Mouse (Mus musculus): ENCODE data around the gene Rock2. TPM values are rescaled to one million over a fixed set of nuclear protein-coding genes. Genes with fewer than 3 reads are reported as not detected.

Rock2 gene
- polyA plus RNA-seq, 1 experiment = 3.1 TPM

GRCm38 (mm10) chr12:16948239-16948638 lies 53.5 kb downstream of the Rock2 start:
- no peak for DNase-seq (ENCODE audit: low read depth in 1 of 2, low spot score in 2 of 2)
- 92% methylated on average over 6 of the region's 6 CpGs for WGBS
- no peak overlapping the region for H3K27ac ChIP-seq (ENCODE audit: insufficient read depth, low read length)

GRCm38 (mm10) chr12:16958851-16959250 lies 64.2 kb downstream of the Rock2 start:
- Histone ChIP-seq H3K36me3 (ENCODE audit: control insufficient read depth, insufficient read depth, low read length) (peaks cover 19% of the 10 kb centered on the region), H3K27me3 (ENCODE audit: control insufficient read depth, insufficient read depth, low read length) (no peaks in the 10 kb centered on the region), H3K27ac (ENCODE audit: insufficient read depth, low read length) (no peak overlapping the region), H3K4me1 (ENCODE audit: control insufficient read depth, insufficient read depth, insufficient read length) (no peaks in the 10 kb centered on the region; the same call in 1 of the 2 replicates), H3K4me3 (ENCODE audit: extremely low read depth, insufficient read depth, insufficient read length) (no peak overlapping the region)
- peak in 1 of 2 experiments; percentile 28 for DNase-seq (ENCODE audit: low read depth in 1 of 2, low spot score in 2 of 2)
- TF ChIP-seq POLR2A (IDR thresholded peaks at IDR 0.05; ENCODE audit: low read depth, low read length) = no peak
- no peak for TF ChIP-seq CTCF (IDR thresholded peaks at IDR 0.05; ENCODE audit: extremely low read depth, insufficient read depth, insufficient read length, insufficient replicate concordance)
- WGBS = 84% methylated on average over 1 of the region's 1 CpGs

More at GRCm38 (mm10) chr12:16948239-16948638, 53.5 kb downstream of the Rock2 start:
- no peak for TF ChIP-seq POLR2A (IDR thresholded peaks at IDR 0.05; ENCODE audit: low read depth, low read length)
- no peak for TF ChIP-seq CTCF (IDR thresholded peaks at IDR 0.05; ENCODE audit: extremely low read depth, insufficient read depth, insufficient read length, insufficient replicate concordance)
- H3K27me3 ChIP-seq (ENCODE audit: control insufficient read depth, insufficient read depth, low read length) = no peaks in the 10 kb centered on the region
- H3K4me1 ChIP-seq (ENCODE audit: control insufficient read depth, insufficient read depth, insufficient read length) = no peaks in the 10 kb centered on the region
- peaks cover 5% of the 10 kb centered on the region for H3K36me3 ChIP-seq (ENCODE audit: control insufficient read depth, insufficient read depth, low read length)
- no peak overlapping the region for H3K4me3 ChIP-seq (ENCODE audit: extremely low read depth, insufficient read depth, insufficient read length)

- TF ChIP-seq CTCF (IDR thresholded peaks at IDR 0.05; ENCODE audit: extremely low read depth, insufficient read depth, insufficient read length, insufficient replicate concordance) = no peak
- TF ChIP-seq POLR2A (IDR thresholded peaks at IDR 0.05; ENCODE audit: low read depth, low read length) = no peak
- WGBS = 53% methylated on average over 2 of the region's 2 CpGs
- Histone ChIP-seq H3K27me3 (ENCODE audit: control insufficient read depth, insufficient read depth, low read length) (no peaks in the 10 kb centered on the region), H3K27ac (ENCODE audit: insufficient read depth, low read length) (no peak overlapping the region), H3K4me3 (ENCODE audit: extremely low read depth, insufficient read depth, insufficient read length) (no peak overlapping the region), H3K4me1 (ENCODE audit: control insufficient read depth, insufficient read depth, insufficient read length) (no peaks in the 10 kb centered on the region), H3K36me3 (ENCODE audit: control insufficient read depth, insufficient read depth, low read length) (peaks cover 20% of the 10 kb centered on the region)
- peak; percentile 11 to 17 for DNase-seq (ENCODE audit: low read depth in 1 of 2, low spot score in 2 of 2)
These were observed 68.7 kb downstream of the Rock2 start for GRCm38 (mm10) chr12:16963354-16963753.

- DNase-seq (ENCODE audit: low read depth in 1 of 2, low spot score in 2 of 2) = no peak
- H3K4me1 ChIP-seq (ENCODE audit: control insufficient read depth, insufficient read depth, insufficient read length) = no peaks in the 10 kb centered on the region
- H3K27ac ChIP-seq (ENCODE audit: insufficient read depth, low read length) = no peak overlapping the region
- no peak for TF ChIP-seq POLR2A (IDR thresholded peaks at IDR 0.05; ENCODE audit: low read depth, low read length)
- TF ChIP-seq CTCF (IDR thresholded peaks at IDR 0.05; ENCODE audit: extremely low read depth, insufficient read depth, insufficient read length, insufficient replicate concordance) = no peak
- H3K4me3 ChIP-seq (ENCODE audit: extremely low read depth, insufficient read depth, insufficient read length) = no peak overlapping the region
- WGBS = 97% methylated on average over 2 of the region's 2 CpGs
- H3K36me3 ChIP-seq (ENCODE audit: control insufficient read depth, insufficient read depth, low read length) = peaks cover 21% of the 10 kb centered on the region
- H3K27me3 ChIP-seq (ENCODE audit: control insufficient read depth, insufficient read depth, low read length) = no peaks in the 10 kb centered on the region
These were observed 72.1 kb downstream of the Rock2 start for GRCm38 (mm10) chr12:16966811-16967210.

- Histone ChIP-seq H3K27ac (ENCODE audit: insufficient read depth, low read length) (no peak overlapping the region), H3K4me1 (ENCODE audit: control insufficient read depth, insufficient read depth, insufficient read length) (no peaks in the 10 kb centered on the region), H3K4me3 (ENCODE audit: extremely low read depth, insufficient read depth, insufficient read length) (no peak overlapping the region), H3K27me3 (ENCODE audit: control insufficient read depth, insufficient read depth, low read length) (no peaks in the 10 kb centered on the region), H3K36me3 (ENCODE audit: control insufficient read depth, insufficient read depth, low read length) (peaks cover 36% of the 10 kb centered on the region)
- DNase-seq (ENCODE audit: low read depth in 1 of 2, low spot score in 2 of 2) = no peak
- TF ChIP-seq CTCF (IDR thresholded peaks at IDR 0.05; ENCODE audit: extremely low read depth, insufficient read depth, insufficient read length, insufficient replicate concordance) (no peak), POLR2A (IDR thresholded peaks at IDR 0.05; ENCODE audit: low read depth, low read length) (no peak)
These were observed 82.4 kb downstream of the Rock2 start for GRCm38 (mm10) chr12:16977120-16977519.

GRCm38 (mm10) chr12:16985778-16986177 lies 91.1 kb downstream of the Rock2 start:
- WGBS = 92% methylated on average over 1 of the region's 1 CpGs
- no peak overlapping the region for H3K27ac ChIP-seq (ENCODE audit: insufficient read depth, low read length)
- no peak for TF ChIP-seq CTCF (IDR thresholded peaks at IDR 0.05; ENCODE audit: extremely low read depth, insufficient read depth, insufficient read length, insufficient replicate concordance)
- no peak for TF ChIP-seq POLR2A (IDR thresholded peaks at IDR 0.05; ENCODE audit: low read depth, low read length)
- no peak for DNase-seq (ENCODE audit: low read depth in 1 of 2, low spot score in 2 of 2)
- H3K4me3 ChIP-seq (ENCODE audit: extremely low read depth, insufficient read depth, insufficient read length) = no peak overlapping the region
- peaks cover 12% of the 10 kb centered on the region for H3K36me3 ChIP-seq (ENCODE audit: control insufficient read depth, insufficient read depth, low read length)
- no peaks in the 10 kb centered on the region for H3K4me1 ChIP-seq (ENCODE audit: control insufficient read depth, insufficient read depth, insufficient read length)
- H3K27me3 ChIP-seq (ENCODE audit: control insufficient read depth, insufficient read depth, low read length) = no peaks in the 10 kb centered on the region

- WGBS = 96% methylated on average over 2 of the region's 2 CpGs
- no peak overlapping the region for H3K4me3 ChIP-seq (ENCODE audit: extremely low read depth, insufficient read depth, insufficient read length)
- H3K36me3 ChIP-seq (ENCODE audit: control insufficient read depth, insufficient read depth, low read length) = peaks cover 12% of the 10 kb centered on the region; the same call in 1 of the 2 replicates
- no peaks in the 10 kb centered on the region for H3K27me3 ChIP-seq (ENCODE audit: control insufficient read depth, insufficient read depth, low read length)
- no peaks in the 10 kb centered on the region for H3K4me1 ChIP-seq (ENCODE audit: control insufficient read depth, insufficient read depth, insufficient read length)
- DNase-seq (ENCODE audit: low read depth in 1 of 2, low spot score in 2 of 2) = no peak
- H3K27ac ChIP-seq (ENCODE audit: insufficient read depth, low read length) = no peak overlapping the region
- no peak for TF ChIP-seq POLR2A (IDR thresholded peaks at IDR 0.05; ENCODE audit: low read depth, low read length)
- TF ChIP-seq CTCF (IDR thresholded peaks at IDR 0.05; ENCODE audit: extremely low read depth, insufficient read depth, insufficient read length, insufficient replicate concordance) = no peak
These were observed 96.7 kb downstream of the Rock2 start for GRCm38 (mm10) chr12:16991376-16991775.
